Mouse (Mus musculus) forebrain, embryonic 11.5 days (tissue): ENCODE data around the gene Sptlc2. TPM values are rescaled to one million over a fixed set of nuclear protein-coding genes. Genes with fewer than 3 reads are reported as not detected.

Experiments used
- ATAC-seq: fragments of 200-750 bp; cut with Nextera tagmentation; replicated peaks from 2 replicates; pipeline ENCODE4 v1.8.0; 2017; ENCODE audit warnings: moderate TSS enrichment; ENCODE audit not compliant: low FRiP score
- DNase-seq: peaks from one replicate; pipeline ENCODE4 v3.0.0-alpha.2; 2017; ENCODE audit warnings: low spot score
- H3K27ac ChIP-seq: fragments of 300-500 bp; sonication (generic); 2 replicates; pipeline ENCODE4 v1.5.1; 2014; ENCODE audit warnings: low read depth, low read length
- H3K27me3 ChIP-seq: fragments of 300-500 bp; sonication (generic); 2 replicates; pipeline ENCODE4 v1.6.1; 2014; ENCODE audit warnings: mild to moderate bottlenecking, low read length, mixed read lengths; ENCODE audit not compliant: control insufficient read depth, insufficient read depth
- H3K36me3 ChIP-seq: fragments of 300-500 bp; sonication (generic); 2 replicates; pipeline ENCODE4 v1.6.1; 2014; ENCODE audit warnings: mild to moderate bottlenecking, low read length, moderate library complexity, mixed read lengths; ENCODE audit not compliant: control insufficient read depth, insufficient read depth
- H3K4me1 ChIP-seq: fragments of 300-500 bp; sonication (generic); replicated peaks from 2 replicates; pipeline ENCODE4 v1.6.1; 2014; ENCODE audit warnings: low read length, mixed read lengths; ENCODE audit not compliant: control insufficient read depth, insufficient read depth
- H3K4me2 ChIP-seq: fragments of 300-500 bp; sonication (generic); 2 replicates; pipeline ENCODE4 v1.6.1; 2014; ENCODE audit warnings: low read depth, mild to moderate bottlenecking, low read length, moderate library complexity, mixed read lengths; ENCODE audit not compliant: severe bottlenecking
- H3K4me3 ChIP-seq: fragments of 300-500 bp; sonication (generic); 2 replicates; pipeline ENCODE4 v1.5.1; 2014; ENCODE audit warnings: low read depth, low read length
- H3K9ac ChIP-seq: fragments of 300-500 bp; sonication (generic); 2 replicates; pipeline ENCODE4 v1.6.1; 2014; ENCODE audit warnings: low read length
- H3K9me3 ChIP-seq: fragments of 300-500 bp; sonication (generic); 2 replicates; pipeline ENCODE4 v1.6.1; 2016; ENCODE audit warnings: low read length, mixed read lengths; ENCODE audit not compliant: control insufficient read depth
- WGBS: fragments of 180-500 bp; shearing (Covaris S2); extraction: QIAGEN DNeasy Blood & Tissue Kit; methylation state at CpG from one replicate; pipeline ENCODE4 v1.1.7; 2014; 5-methylcytosine and 5-hydroxymethylcytosine counted together
- polyA plus RNA-seq: library from polyadenylated mRNA; unstranded; fragments of >200 nt; fragmentation: Nextera tagmentation; extraction: Ambion mirVana; gene quantifications from 2 replicates; pipeline ENCODE4 v1.2.1, GENCODE M21; 2014

The Sptlc2 gene
- polyA plus RNA-seq, 1 experiment from 2014 or later = 53.6 TPM

DNA sequence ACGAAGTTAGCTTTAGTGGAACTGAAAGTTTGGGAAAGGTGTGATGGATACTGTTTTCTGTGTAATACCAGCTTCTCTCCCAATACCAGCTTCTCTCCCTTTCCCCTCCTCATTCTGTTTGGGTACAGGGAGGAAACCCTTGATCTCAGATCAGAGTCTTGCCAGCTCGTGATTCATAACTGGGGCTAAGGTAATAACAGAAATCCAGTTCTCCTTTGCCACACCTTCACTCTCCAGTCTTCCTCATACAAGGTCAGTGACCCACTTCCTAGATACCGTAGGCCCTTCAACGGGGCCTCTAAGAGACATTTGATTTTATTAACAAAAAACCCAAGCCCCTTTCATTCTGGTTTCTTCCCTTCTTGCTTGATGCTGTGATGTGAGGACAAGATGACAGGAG is 17.0 kb upstream of the Sptlc2 start:
- 0 out of 2 replicates have a peak, but pooled peaks cover 1% of the 10 kb centered on the region for H3K4me1 ChIP-seq
- no peak overlapping the region for H3K4me3 ChIP-seq
- no peak overlapping the region for H3K27ac ChIP-seq
- no peak for DNase-seq
- no peaks in the 10 kb centered on the region for H3K9me3 ChIP-seq
- H3K36me3 ChIP-seq = no peaks in the 10 kb centered on the region
- ATAC-seq = no peak
- no peak overlapping the region for H3K4me2 ChIP-seq
- H3K9ac ChIP-seq = no peak overlapping the region
- H3K27me3 ChIP-seq = no peaks in the 10 kb centered on the region
- 82% methylated on average over 4 of the region's 4 CpGs for WGBS

DNA sequence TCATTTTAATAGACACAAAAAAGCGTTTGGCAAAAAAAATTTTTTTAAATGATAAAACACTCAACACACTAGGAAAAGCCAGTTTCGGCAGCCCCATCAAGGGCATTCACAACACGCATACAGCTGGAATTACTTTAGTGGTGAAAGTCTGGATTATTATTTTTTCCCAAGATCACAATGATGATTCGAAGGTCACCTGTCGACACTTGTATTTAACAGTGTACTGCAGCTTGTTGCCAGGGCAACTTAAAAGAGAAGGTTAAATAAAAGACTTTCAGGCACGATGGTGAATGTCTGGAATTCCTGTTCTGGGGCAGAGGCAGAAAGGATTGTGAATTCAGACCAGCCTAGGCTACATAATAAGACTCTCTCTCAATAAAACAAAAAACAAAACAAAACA is 13.7 kb upstream of the Sptlc2 start:
- ATAC-seq (no peak), DNase-seq (no peak)
- Histone ChIP-seq H3K36me3 (no peaks in the 10 kb centered on the region), H3K4me1 (no peaks in the 10 kb centered on the region), H3K4me2 (no peak overlapping the region), H3K9ac (no peak overlapping the region), H3K4me3 (no peak overlapping the region), H3K9me3 (no peaks in the 10 kb centered on the region), H3K27me3 (no peaks in the 10 kb centered on the region), H3K27ac (no peak overlapping the region)
- 66% methylated on average over 6 of the region's 6 CpGs for WGBS

DNA sequence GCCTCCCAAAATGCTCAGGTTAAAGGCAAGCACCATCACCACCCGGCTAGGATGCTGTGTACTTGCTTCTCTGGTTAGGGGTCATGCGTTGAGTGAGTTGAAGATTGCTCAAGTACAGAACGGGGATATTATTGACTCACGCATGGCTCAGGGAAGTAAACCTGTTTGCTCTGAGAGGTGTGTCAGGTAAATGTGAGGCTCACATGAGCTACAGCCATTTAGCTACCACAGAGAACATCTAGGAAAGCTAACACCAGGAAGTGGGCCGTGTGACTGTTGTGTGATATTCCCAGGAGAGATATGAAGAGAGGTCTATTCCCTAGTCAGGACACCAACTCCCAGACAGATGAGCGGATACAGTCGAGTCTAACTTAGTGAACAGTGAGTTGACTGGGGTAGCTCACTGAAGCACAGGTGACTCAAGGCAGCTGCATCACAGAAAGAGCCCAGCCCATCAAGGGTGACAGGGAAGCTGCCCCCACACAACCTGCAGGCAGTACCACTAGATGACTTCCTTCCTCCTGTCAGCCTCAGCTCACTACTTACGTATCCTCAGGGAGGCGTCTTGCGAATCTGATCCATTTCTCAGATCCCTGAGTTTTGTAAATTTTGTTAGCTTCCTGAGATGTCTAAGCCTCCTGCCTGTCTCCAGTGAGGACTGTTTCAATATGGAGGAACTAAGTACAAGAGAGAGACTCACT is 11.1 kb upstream of the Sptlc2 start:
- WGBS = 93% methylated on average over 10 of the region's 10 CpGs
- no peak overlapping the region for H3K4me3 ChIP-seq
- H3K36me3 ChIP-seq = no peaks in the 10 kb centered on the region
- H3K27ac ChIP-seq = no peak overlapping the region
- no peak for ATAC-seq
- H3K4me2 ChIP-seq = no peak overlapping the region
- no peak overlapping the region for H3K9ac ChIP-seq
- no peaks in the 10 kb centered on the region for H3K9me3 ChIP-seq
- H3K4me1 ChIP-seq = no peaks in the 10 kb centered on the region
- no peaks in the 10 kb centered on the region for H3K27me3 ChIP-seq
- DNase-seq = no peak

GRCm38 (mm10) chr12:87397811-87398417 is 9.8 kb upstream of the Sptlc2 start:
- H3K4me2 ChIP-seq = no peak overlapping the region
- no peak for ATAC-seq
- no peak for DNase-seq
- 81% methylated on average over 4 of the region's 4 CpGs for WGBS
- no peak overlapping the region for H3K9ac ChIP-seq
- H3K27ac ChIP-seq = no peak overlapping the region
- no peaks in the 10 kb centered on the region for H3K36me3 ChIP-seq
- H3K4me3 ChIP-seq = no peak overlapping the region
- H3K27me3 ChIP-seq = no peaks in the 10 kb centered on the region
- H3K4me1 ChIP-seq = no peaks in the 10 kb centered on the region
- H3K9me3 ChIP-seq = no peaks in the 10 kb centered on the region

- H3K27ac ChIP-seq = no peak overlapping the region
- no peaks in the 10 kb centered on the region for H3K27me3 ChIP-seq
- no peaks in the 10 kb centered on the region for H3K9me3 ChIP-seq
- DNase-seq (no peak), ATAC-seq (no peak)
- no peak overlapping the region for H3K9ac ChIP-seq
- no peak overlapping the region for H3K4me3 ChIP-seq
- 90% methylated on average over 4 of the region's 4 CpGs for WGBS
- H3K4me1 ChIP-seq = no peaks in the 10 kb centered on the region
- no peaks in the 10 kb centered on the region for H3K36me3 ChIP-seq
- H3K4me2 ChIP-seq = no peak overlapping the region
Observed at GRCm38 (mm10) chr12:87397126-87397525, 9.0 kb upstream of the Sptlc2 start.

GRCm38 (mm10) chr12:87394316-87394715 is 6.2 kb upstream of the Sptlc2 start:
- WGBS = 91% methylated on average over 6 of the region's 6 CpGs

GRCm38 (mm10) chr12:87393447-87394145 is 5.4 kb upstream of the Sptlc2 start:
- DNase-seq = no peak
- Histone ChIP-seq H3K27ac (no peak overlapping the region), H3K4me3 (no peak overlapping the region), H3K4me1 (no peaks in the 10 kb centered on the region), H3K9me3 (no peaks in the 10 kb centered on the region), H3K36me3 (no peaks in the 10 kb centered on the region), H3K9ac (no peak overlapping the region), H3K4me2 (no peak overlapping the region), H3K27me3 (no peaks in the 10 kb centered on the region)
- no peak for ATAC-seq
- 81% methylated on average over 4 of the region's 4 CpGs for WGBS

More at GRCm38 (mm10) chr12:87394316-87394715, 6.2 kb upstream of the Sptlc2 start:
- Histone ChIP-seq H3K4me2 (no peak overlapping the region), H3K4me3 (no peak overlapping the region), H3K36me3 (no peaks in the 10 kb centered on the region), H3K27me3 (no peaks in the 10 kb centered on the region), H3K27ac (no peak overlapping the region), H3K4me1 (no peaks in the 10 kb centered on the region), H3K9me3 (no peaks in the 10 kb centered on the region), H3K9ac (no peak overlapping the region)
- DNase-seq (no peak), ATAC-seq (no peak)

GRCm38 (mm10) chr12:87391355-87391754 is 3.2 kb upstream of the Sptlc2 start:
- peaks cover 4% of the 10 kb centered on the region for H3K4me1 ChIP-seq
- no peaks in the 10 kb centered on the region for H3K36me3 ChIP-seq
- H3K27ac ChIP-seq = no peak overlapping the region
- no peaks in the 10 kb centered on the region for H3K9me3 ChIP-seq
- no peak overlapping the region for H3K4me2 ChIP-seq
- no peak overlapping the region for H3K4me3 ChIP-seq
- no peak for DNase-seq
- no peak overlapping the region for H3K9ac ChIP-seq
- H3K27me3 ChIP-seq = no peaks in the 10 kb centered on the region
- ATAC-seq = no peak
